Mouse (Mus musculus) limb, embryonic 14.5 days (tissue): ENCODE data around the gene Skp1a. TPM values are rescaled to one million over a fixed set of nuclear protein-coding genes. Genes with fewer than 3 reads are reported as not detected.

ENCODE experiments used
- ATAC-seq: fragments of 200-750 bp; cut with Nextera tagmentation; 2 replicates; pipeline ENCODE4 v1.8.0; 2017; ENCODE audit warnings: low read depth, moderate number of reproducible peaks, moderate TSS enrichment; ENCODE audit not compliant: low FRiP score
- DNase-seq: peaks from one replicate; pipeline ENCODE4 v3.0.0-alpha.2; 2015; ENCODE audit warnings: low spot score
- H3K27ac ChIP-seq: fragments of 300-500 bp; sonication (generic); replicated peaks from 2 replicates; pipeline ENCODE4 v1.5.1; 2014; ENCODE audit warnings: low read depth, mild to moderate bottlenecking, low read length, moderate library complexity, mixed read lengths
- H3K27me3 ChIP-seq: fragments of 300-500 bp; sonication (generic); 2 replicates; pipeline ENCODE4 v1.6.1; 2014; ENCODE audit warnings: low read length, mixed read lengths; ENCODE audit not compliant: control insufficient read depth, insufficient read depth
- H3K36me3 ChIP-seq: fragments of 300-500 bp; sonication (generic); 2 replicates; pipeline ENCODE4 v1.6.1; 2014; ENCODE audit warnings: mild to moderate bottlenecking, low read length, moderate library complexity, mixed read lengths; ENCODE audit not compliant: control insufficient read depth, insufficient read depth
- H3K4me1 ChIP-seq: fragments of 300-500 bp; sonication (generic); 2 replicates; pipeline ENCODE4 v1.6.1; 2014; ENCODE audit warnings: antibody characterized with exemption, low read length, mixed read lengths; ENCODE audit not compliant: control insufficient read depth, insufficient read depth
- H3K4me2 ChIP-seq: fragments of 300-500 bp; sonication (generic); replicated peaks from 2 replicates; pipeline ENCODE4 v1.6.1; 2014; ENCODE audit warnings: low read depth, mild to moderate bottlenecking, low read length, moderate library complexity; ENCODE audit not compliant: severe bottlenecking
- H3K4me3 ChIP-seq: fragments of 300-500 bp; sonication (generic); replicated peaks from 2 replicates; pipeline ENCODE4 v1.5.1; 2014; ENCODE audit warnings: low read length
- H3K9ac ChIP-seq: fragments of 300-500 bp; sonication (generic); 2 replicates; pipeline ENCODE4 v1.6.1; 2014; ENCODE audit warnings: mild to moderate bottlenecking, low read depth, low read length, moderate library complexity; ENCODE audit not compliant: severe bottlenecking
- H3K9me3 ChIP-seq: fragments of 300-500 bp; sonication (generic); 2 replicates; pipeline ENCODE4 v1.6.1; 2016; ENCODE audit warnings: low read length; ENCODE audit not compliant: control insufficient read depth
- POLR2A ChIP-seq: fragments of 200-500 bp; IDR thresholded peaks from 2 replicates; pipeline ENCODE4 v1.8.0; 2012; ENCODE audit warnings: inconsistent platforms, mild to moderate bottlenecking, moderate library complexity, borderline replicate concordance; ENCODE audit not compliant: insufficient read depth, insufficient read length; ENCODE audit errors: extremely low read depth
- WGBS: fragments of 180-500 bp; shearing (Covaris S2); extraction: QIAGEN DNeasy Blood & Tissue Kit; methylation state at CpG from one replicate; pipeline ENCODE4 v1.1.7; 2014; 5-methylcytosine and 5-hydroxymethylcytosine counted together
- polyA plus RNA-seq, 2 experiments: library from polyadenylated mRNA; depleted of rRNA in 1 of 2; stranded (reverse) in 1 of 2; unstranded in 1 of 2; fragments of >200 nt; fragmentation: Nextera tagmentation in 1 of 2; extraction: Ambion mirVana in 1 of 2; gene quantifications; 2 replicates each; pipeline versions ENCODE4 v1.2.1 to v1.2.3; 2012 to 2014

The Skp1a gene
- polyA plus RNA-seq, 2 experiments, result 172 to 746 TPM

DNA sequence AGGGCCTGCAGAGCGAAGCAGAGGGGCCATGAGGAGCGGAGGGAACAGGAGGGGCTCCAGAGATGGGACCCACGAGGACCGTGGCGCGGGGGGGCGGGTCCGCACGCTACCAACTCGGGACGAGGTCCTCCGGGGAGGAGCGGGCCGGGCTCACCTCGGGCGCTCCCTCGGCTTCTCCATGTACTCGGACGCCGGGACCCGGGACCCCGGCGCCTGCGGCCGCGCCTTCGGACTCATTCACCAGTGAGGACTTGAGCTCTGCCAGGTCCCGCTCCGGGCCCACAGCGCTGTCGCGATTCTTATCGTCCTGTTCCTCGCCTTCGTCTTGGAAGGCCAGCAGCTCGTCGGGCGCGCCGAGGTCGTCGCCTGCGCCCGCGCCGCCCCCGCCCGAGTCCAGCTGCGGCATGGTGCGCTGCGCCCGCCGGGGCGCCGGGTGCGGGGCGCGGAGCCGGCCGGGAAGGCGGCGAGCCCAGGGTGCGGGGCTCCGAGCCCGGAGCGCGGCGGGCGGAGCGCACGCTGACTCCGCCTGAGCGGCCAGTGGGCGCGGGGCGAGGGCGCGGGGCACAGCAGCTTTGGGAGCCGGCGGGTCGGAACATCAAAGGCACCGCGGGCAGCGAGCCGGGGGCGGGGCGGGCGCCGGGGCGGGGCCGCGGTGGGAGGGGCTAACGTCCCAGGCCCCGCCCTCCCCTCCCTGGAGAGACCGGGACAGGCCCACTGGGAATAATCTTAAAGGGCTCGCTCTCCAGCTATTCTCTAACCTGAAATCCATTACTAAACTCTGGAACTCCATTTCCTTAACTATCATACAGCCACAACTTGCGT, 51.2 kb downstream of the Skp1a start, which contains the start of gene Tcf7:
TSS of gene Tcf7 (minus strand) at position 241 of the 822 bp plus-strand sequence.
- 0 out of 2 replicates have a peak within 1 kb of the TSS, but pooled peaks have one; percentile 13 for H3K27ac ChIP-seq
- peak within 1 kb of the TSS; percentile 95 for H3K4me2 ChIP-seq
- ATAC-seq (peak; percentile 60), DNase-seq (peak; percentile 64)
- H3K36me3 ChIP-seq, result no peaks in the 10 kb centered on the region
- peaks cover 6% of the 10 kb centered on the region for H3K4me1 ChIP-seq
- H3K27me3 ChIP-seq, result peaks cover 25% of the 10 kb centered on the region; the same call in 1 of the 2 replicates
- H3K4me3 ChIP-seq, result peak within 1 kb of the TSS; percentile 59
- WGBS, result 0% methylated on average over 46 of the region's 97 CpGs
- TF ChIP-seq POLR2A, result no peak
- H3K9ac ChIP-seq, result peak within 1 kb of the TSS; percentile 58
- H3K9me3 ChIP-seq, result no peaks in the 10 kb centered on the region

GRCm38 (mm10) chr11:52283596-52284571, 52.1 kb downstream of the Skp1a start:
- peaks cover 25% of the 10 kb centered on the region; the same call in 1 of the 2 replicates for H3K27me3 ChIP-seq

GRCm38 (mm10) chr11:52286301-52286957, 54.6 kb downstream of the Skp1a start:
- DNase-seq (no peak), ATAC-seq (no peak)
- H3K9me3 ChIP-seq, result no peaks in the 10 kb centered on the region
- TF ChIP-seq POLR2A, result no peak
- no peak overlapping the region for H3K27ac ChIP-seq
- H3K4me3 ChIP-seq, result no peak overlapping the region
- H3K36me3 ChIP-seq, result no peaks in the 10 kb centered on the region
- WGBS, result 29% methylated on average over 16 of the region's 16 CpGs
- H3K4me1 ChIP-seq, result peaks cover 6% of the 10 kb centered on the region
- H3K9ac ChIP-seq, result no peak overlapping the region
- no peak overlapping the region for H3K4me2 ChIP-seq
- H3K27me3 ChIP-seq, result peaks cover 25% of the 10 kb centered on the region; the same call in 1 of the 2 replicates

More at GRCm38 (mm10) chr11:52283596-52284571, 52.1 kb downstream of the Skp1a start:
- WGBS, result 10% methylated on average over 44 of the region's 44 CpGs
- Histone ChIP-seq H3K27ac (no peak overlapping the region), H3K4me2 (peak overlapping the region; percentile 95), H3K4me3 (peak overlapping the region; percentile 59), H3K4me1 (peaks cover 6% of the 10 kb centered on the region), H3K36me3 (no peaks in the 10 kb centered on the region), H3K9ac (no peak overlapping the region), H3K9me3 (no peaks in the 10 kb centered on the region)
- ATAC-seq (no peak), DNase-seq (peak; percentile 64)
- TF ChIP-seq POLR2A, result no peak

DNA sequence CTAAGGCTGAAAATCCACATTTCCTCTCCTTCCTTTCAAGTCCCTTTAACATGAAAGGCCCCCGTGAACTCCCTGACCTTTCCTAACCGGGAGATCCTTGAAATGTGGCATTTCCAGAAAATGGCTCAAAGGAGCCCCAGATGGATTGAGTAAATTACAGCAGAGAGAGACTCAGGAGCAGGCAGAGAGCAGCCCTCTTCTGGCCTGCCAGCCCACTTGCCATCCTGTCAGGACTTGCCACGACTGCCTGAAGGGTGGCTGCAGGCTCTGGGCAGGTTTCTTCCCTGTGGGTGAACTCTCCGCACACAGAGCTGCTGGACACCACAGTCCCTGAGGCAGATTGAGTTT, 55.1 kb downstream of the Skp1a start:
- H3K27me3 ChIP-seq, result peaks cover 25% of the 10 kb centered on the region; the same call in 1 of the 2 replicates
- H3K4me2 ChIP-seq, result no peak overlapping the region
- no peak for DNase-seq
- H3K9me3 ChIP-seq, result no peaks in the 10 kb centered on the region
- no peak overlapping the region for H3K4me3 ChIP-seq
- TF ChIP-seq POLR2A, result no peak
- H3K4me1 ChIP-seq, result peaks cover 6% of the 10 kb centered on the region
- H3K9ac ChIP-seq, result no peak overlapping the region
- no peak overlapping the region for H3K27ac ChIP-seq
- H3K36me3 ChIP-seq, result no peaks in the 10 kb centered on the region
- ATAC-seq, result no peak
- 13% methylated on average over 4 of the region's 4 CpGs for WGBS
